Mouse (Mus musculus) retina, postnatal 7 days (tissue): ENCODE results near the gene Ciao2b.

Source experiments
- DNase-seq: peaks from one replicate; pipeline ENCODE4 v3.0.0-alpha.2; 2012; ENCODE audit warnings: low read depth, low spot score

Gene Ciao2b

GRCm38 (mm10) chr8:104620765-104621164 is 21.0 kb downstream of the Ciao2b start:
- no peak for DNase-seq

- DNase-seq, result no peak
Measured at GRCm38 (mm10) chr8:104613119-104613518, 28.6 kb downstream of the Ciao2b start.

GRCm38 (mm10) chr8:104611613-104612012 is 30.2 kb downstream of the Ciao2b start:
- no peak for DNase-seq

- no peak for DNase-seq
Measured at GRCm38 (mm10) chr8:104610185-104610766, 31.5 kb downstream of the Ciao2b start.

- no peak for DNase-seq
Measured at GRCm38 (mm10) chr8:104609222-104609621, 32.5 kb downstream of the Ciao2b start.

- no peak for DNase-seq
Measured at GRCm38 (mm10) chr8:104607944-104608343, 33.8 kb downstream of the Ciao2b start.

- DNase-seq, result no peak
Measured at GRCm38 (mm10) chr8:104606329-104606728, 35.4 kb downstream of the Ciao2b start.

- DNase-seq, result no peak
Measured at GRCm38 (mm10) chr8:104603245-104603593, 38.5 kb downstream of the Ciao2b start.

GRCm38 (mm10) chr8:104602468-104603244 is 39.1 kb downstream of the Ciao2b start:
- peak; percentile 76 for DNase-seq

- peak; percentile 16 for DNase-seq
Measured at GRCm38 (mm10) chr8:104601941-104602371, 39.8 kb downstream of the Ciao2b start.

- no peak for DNase-seq
Measured at GRCm38 (mm10) chr8:104601386-104601785, 40.4 kb downstream of the Ciao2b start.

GRCm38 (mm10) chr8:104598496-104598895 is 43.3 kb downstream of the Ciao2b start:
- DNase-seq, result no peak

GRCm38 (mm10) chr8:104597656-104598055 is 44.1 kb downstream of the Ciao2b start:
- DNase-seq, result no peak

GRCm38 (mm10) chr8:104595773-104596536 is 45.8 kb downstream of the Ciao2b start:
- no peak for DNase-seq

GRCm38 (mm10) chr8:104594611-104595362 is 47.0 kb downstream of the Ciao2b start:
- no peak for DNase-seq

GRCm38 (mm10) chr8:104593536-104594325 is 48.0 kb downstream of the Ciao2b start:
- no peak for DNase-seq

- no peak for DNase-seq
Measured at GRCm38 (mm10) chr8:104592566-104592965, 49.2 kb downstream of the Ciao2b start.

- no peak for DNase-seq
Measured at GRCm38 (mm10) chr8:104591856-104592255, 49.9 kb downstream of the Ciao2b start.

- peak; percentile 84 for DNase-seq
Measured at GRCm38 (mm10) chr8:104591133-104591834, 50.5 kb downstream of the Ciao2b start, which contains the start of gene Pdp2. Pdp2 (plus strand) TSS chr8:104591451.

- no peak for DNase-seq
Measured at GRCm38 (mm10) chr8:104590284-104590683, 51.5 kb downstream of the Ciao2b start.
